Comparison of ENCODE assay signal across 12 mouse cellular contexts in the genomic region with DNA sequence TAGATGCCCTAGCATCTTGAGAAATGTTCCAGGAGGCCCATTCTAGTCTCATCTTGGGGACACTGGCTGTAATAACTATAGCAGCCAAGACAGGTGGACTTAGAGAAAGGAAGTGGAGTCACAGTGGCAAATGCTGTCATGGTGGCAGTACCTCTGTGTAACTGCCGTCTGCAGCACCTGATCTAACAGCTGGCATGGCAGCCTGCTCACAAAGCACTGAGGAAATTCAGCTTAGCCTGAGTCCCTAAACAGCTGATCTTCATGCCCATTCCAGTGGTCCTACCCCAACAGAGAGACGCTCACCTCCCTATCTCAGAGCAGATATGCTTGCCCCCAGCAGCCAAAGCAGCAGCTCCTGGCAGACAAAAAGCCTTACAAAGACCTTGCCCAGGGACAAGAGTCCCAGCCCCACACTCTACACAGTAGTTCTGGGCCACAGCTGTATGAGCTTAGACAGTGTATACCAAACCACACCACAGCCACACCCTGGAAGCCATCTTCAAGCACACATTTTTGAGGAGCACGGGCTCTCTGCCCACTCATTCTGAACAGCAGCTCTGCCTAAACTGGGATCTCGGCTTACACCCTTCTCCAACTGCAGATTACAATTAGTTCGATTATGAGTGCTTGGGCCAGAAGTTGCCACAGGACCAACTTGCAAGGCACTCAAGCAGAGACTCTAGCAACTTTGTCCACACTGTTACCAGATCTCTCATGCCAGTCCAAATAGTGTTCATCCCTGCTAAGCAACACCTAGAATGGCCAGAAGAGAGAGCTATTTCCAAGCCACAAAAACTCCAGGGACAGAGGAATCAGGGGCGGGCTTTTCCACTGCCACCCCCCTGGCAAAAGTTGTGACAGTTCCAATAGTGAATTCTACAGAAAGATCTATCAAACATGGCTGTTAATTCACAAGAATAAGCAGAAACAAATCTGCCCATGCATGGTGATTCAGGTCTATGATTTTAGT. TPM values are rescaled to one million over a fixed set of nuclear protein-coding genes. Genes with fewer than 3 reads are reported as not detected.
A peak's percentile ranks its signal among the peaks of the same experiment; 100 is the strongest.
DNase-seq lines count a peak whose midpoint lies in the region; ATAC-seq and TF ChIP-seq lines count a peak whose summit lies in the region.
"Had no signal": no experiment of that assay in that cellular context is flagged by ENCODE, and none has a peak within 500 bp of the region (broad histone marks: within the 10 kb centered on the region; RNA-seq: fewer than 3 reads in every experiment).

No protein-coding gene starts in this region.

- no peak for TF ChIP-seq POLR2A in cortical plate, adult 2 months (IDR thresholded peaks at IDR 0.05; ENCODE audit: extremely low read depth, insufficient read depth, low read length)

- no peaks in the 10 kb centered on the region for H3K36me3 ChIP-seq in heart, embryonic 16.5 days (ENCODE audit: control insufficient read depth, insufficient read depth)
- H3K36me3 ChIP-seq in lung, postnatal 0 days (ENCODE audit: insufficient read depth, low read length): no peaks in the 10 kb centered on the region
- H3K36me3 ChIP-seq: hindbrain, embryonic 10.5 days; midbrain, embryonic 10.5 days had no signal

- H3K9ac ChIP-seq in heart, embryonic 16.5 days (ENCODE audit: low read length): no peak overlapping the region
- H3K9ac ChIP-seq in lung, postnatal 0 days (replicated peaks; ENCODE audit: low read depth): no peak overlapping the region

- no peak overlapping the region for H3K4me3 ChIP-seq in heart, embryonic 16.5 days (ENCODE audit: low read length)
- H3K4me3 ChIP-seq in lung, postnatal 0 days (ENCODE audit: low read depth, low read length): no peak overlapping the region
- no peak overlapping the region for H3K4me3 ChIP-seq in cortical plate, adult 2 months (ENCODE audit: insufficient read depth, low read length)
- H3K4me3 ChIP-seq: hindbrain, embryonic 10.5 days; midbrain, embryonic 10.5 days had no signal

- peaks cover 7% of the 10 kb centered on the region; the same call in 1 of the 2 replicates for H3K4me1 ChIP-seq in heart, embryonic 16.5 days (ENCODE audit: control insufficient read depth, insufficient read depth, low read length)
- no peaks in the 10 kb centered on the region for H3K4me1 ChIP-seq in lung, postnatal 0 days (ENCODE audit: insufficient read depth, low read depth, low read length)
- H3K4me1 ChIP-seq in cortical plate, adult 2 months (ENCODE audit: control insufficient read depth, insufficient read depth, low read length): peaks cover 2% of the 10 kb centered on the region; the same call in 1 of the 2 replicates
- H3K4me1 ChIP-seq: midbrain, embryonic 10.5 days had no signal

- TF ChIP-seq CTCF in lung, postnatal 0 days (IDR thresholded peaks at IDR 0.05): peak; percentile 60
- TF ChIP-seq CTCF in cortical plate, adult 2 months (IDR thresholded peaks at IDR 0.05; ENCODE audit: extremely low read depth, insufficient read depth, low read length): peak; percentile 33; the same call in 1 of the 2 replicates

- H3K9me3 ChIP-seq in heart, embryonic 16.5 days (replicated peaks; ENCODE audit: control insufficient read depth, low read length): peaks cover 3% of the 10 kb centered on the region
- H3K9me3 ChIP-seq in lung, postnatal 0 days (ENCODE audit: low read length): no peaks in the 10 kb centered on the region
- H3K9me3 ChIP-seq: hindbrain, embryonic 10.5 days; midbrain, embryonic 10.5 days had no signal

- DNase-seq in heart, adult 11 months: no peak
- peak; percentile 21 for DNase-seq in lung, postnatal 0 days (ENCODE audit: low spot score)
- no peak for DNase-seq in lung, postnatal 14 days
- DNase-seq in thymus, postnatal 36 days: peak; percentile 57 to 64
- DNase-seq in right cerebral cortex, adult 2 months (ENCODE audit: low spot score in 2 of 2): no peak
- DNase-seq in embryo, embryonic 11 days: no peak
- DNase-seq: kidney, adult 18-20 months; lung, adult 2 months had no signal

- 68% methylated on average over 6 of the region's 6 CpGs for WGBS in heart, embryonic 16.5 days
- WGBS in lung, postnatal 0 days: 77% methylated on average over 6 of the region's 6 CpGs

- ATAC-seq in heart, embryonic 16.5 days (replicated peaks; ENCODE audit: extremely low read depth, insufficient read depth, low FRiP score): no peak
- no peak for ATAC-seq in lung, postnatal 0 days

- H3K4me2 ChIP-seq in heart, embryonic 16.5 days (ENCODE audit: low read depth, low read length): no peak overlapping the region
- no peak overlapping the region for H3K4me2 ChIP-seq in lung, postnatal 0 days (replicated peaks; ENCODE audit: low read depth, low read length)

- H3K27ac ChIP-seq in heart, embryonic 16.5 days (ENCODE audit: low read length): peak overlapping the region; percentile 2; the same call in 1 of the 2 replicates
- no peak overlapping the region for H3K27ac ChIP-seq in lung, postnatal 0 days (ENCODE audit: low read length)
- no peak overlapping the region for H3K27ac ChIP-seq in cortical plate, adult 2 months (ENCODE audit: insufficient read depth, low read length)
- H3K27ac ChIP-seq: hindbrain, embryonic 10.5 days; midbrain, embryonic 10.5 days had no signal

- no peak for TF ChIP-seq EP300 in lung, postnatal 0 days (IDR thresholded peaks at IDR 0.05)

- no peaks in the 10 kb centered on the region for H3K27me3 ChIP-seq in heart, embryonic 16.5 days (ENCODE audit: control insufficient read depth, insufficient read depth, low read length)
- no peaks in the 10 kb centered on the region for H3K27me3 ChIP-seq in lung, postnatal 0 days (replicated peaks; ENCODE audit: insufficient read depth, low read length)

RNA-seq across cellular contexts. Expression of gene Unc50, which starts 41.5 kb away (rescaled TPM):
- 78.8 and 86.6 TPM in 2 replicates for polyA plus RNA-seq in heart, embryonic 16.5 days (2015; fragmentation: Nextera tagmentation; extraction: Ambion mirVana)
- 156 and 177 TPM in 2 replicates for polyA plus RNA-seq in lung, postnatal 0 days (2015; fragmentation: Nextera tagmentation; extraction: Ambion mirVana)
- 82.7 and 85.5 TPM in 2 replicates for polyA plus RNA-seq in cortical plate, adult 2 months (2012; rRNA removed)

RNA-seq across cellular contexts. Expression of gene Coa5, which starts 41.6 kb away (rescaled TPM):
- polyA plus RNA-seq in heart, embryonic 16.5 days (2015; fragmentation: Nextera tagmentation; extraction: Ambion mirVana): 67.5 and 68.0 TPM in 2 replicates
- polyA plus RNA-seq in lung, postnatal 0 days (2015; fragmentation: Nextera tagmentation; extraction: Ambion mirVana): 23.8 and 24.1 TPM in 2 replicates
- polyA plus RNA-seq in cortical plate, adult 2 months (2012; rRNA removed): 65.3 and 71.6 TPM in 2 replicates

Comparison
In these comparisons a context has a peak if more than half of its experiments do, and no peak if none do; other contexts are left out.
1. DNase-seq: peak in lung, postnatal 0 days (single experiment) and thymus, postnatal 36 days (2 of 2); none in heart, adult 11 months (single experiment), lung, postnatal 14 days (single experiment), right cerebral cortex, adult 2 months (0 of 2) and embryo, embryonic 11 days (single experiment).